Mouse (Mus musculus) testis, adult 10 weeks (tissue): ENCODE data around the gene Olfr523. TPM values are rescaled to one million over a fixed set of nuclear protein-coding genes. Genes with fewer than 3 reads are reported as not detected.

Source experiments
- polyA plus RNA-seq: library from polyadenylated mRNA; stranded (reverse); fragments of 350-450 nt; fragmentation: Illumina TruSeq; extraction: RNeasy Lipid Tissue Mini Kit (QIAGEN cat#74804); gene quantifications from one replicate; pipeline ENCODE4 v1.2.3, GENCODE M21; 2014; ENCODE audit warnings: low read depth, low replicate concordance

Olfr523 gene
- not detected for polyA plus RNA-seq

DNA sequence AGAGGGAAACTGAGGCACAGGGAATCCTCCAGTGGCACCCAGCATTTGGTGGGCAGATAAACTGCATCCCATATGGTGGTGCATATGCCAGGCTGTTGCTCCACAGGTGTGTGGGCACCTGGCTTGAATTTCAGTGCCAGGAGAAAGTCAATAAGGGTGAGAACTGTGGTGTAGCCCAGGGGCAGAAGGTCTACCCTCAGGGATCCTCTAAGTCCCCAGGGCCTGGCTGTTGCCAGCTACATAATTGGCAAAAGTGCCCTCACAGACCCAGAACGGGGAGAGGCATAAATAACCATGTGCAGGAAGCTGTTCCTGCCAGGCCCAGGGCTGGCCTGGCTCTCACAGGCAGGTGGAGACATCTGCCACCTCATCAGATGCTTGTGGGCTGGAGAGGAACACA lies at the start of gene Olfr523:
Olfr523 (plus strand) TSS at position 282 of the 400 bp plus-strand sequence.

GRCm38 (mm10) chr7:140137135-140138020 lies 35.6 kb upstream of the Olfr523 start, which contains the start of gene Mtg1:
Gene Mtg1 (plus strand): TSS chr7:140137564.

DNA sequence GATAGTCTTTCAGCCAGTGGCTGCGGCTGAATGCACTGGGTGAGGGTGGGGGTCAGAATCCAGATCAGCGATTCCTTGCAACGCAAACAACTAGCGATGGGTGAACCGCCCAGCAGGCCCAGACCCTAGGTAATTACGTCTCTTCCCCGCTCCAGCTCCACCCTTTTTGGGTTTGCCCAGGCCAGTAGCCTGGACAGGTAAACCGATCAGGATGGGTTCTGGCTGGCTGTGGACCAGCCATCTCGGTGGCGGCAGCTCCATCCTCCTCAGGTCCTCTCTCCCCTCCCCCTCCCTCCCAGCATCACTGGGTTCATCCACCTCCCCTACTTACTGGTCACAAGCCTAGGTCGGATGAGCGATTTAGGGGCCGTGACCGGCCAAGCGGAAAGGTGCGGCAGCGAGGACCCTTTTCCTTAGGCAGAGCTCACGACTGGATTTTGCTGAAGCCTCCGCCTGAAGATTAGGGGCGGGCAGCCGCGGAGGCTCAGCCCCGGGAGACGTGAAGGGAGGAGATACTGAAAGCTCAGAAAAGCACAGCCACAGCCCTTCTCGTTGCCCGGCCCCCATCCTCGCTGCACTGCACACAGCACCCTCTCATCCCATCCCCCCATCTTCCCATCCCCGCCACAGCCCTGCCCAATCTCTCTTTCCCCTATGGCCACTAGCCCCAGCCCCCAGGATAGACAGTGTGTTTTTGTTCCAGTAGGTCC lies 18.6 kb upstream of the Olfr523 start, which contains the start of gene Sprn:
Sprn (minus strand) TSS at position 660 of the 710 bp plus-strand sequence.

DNA sequence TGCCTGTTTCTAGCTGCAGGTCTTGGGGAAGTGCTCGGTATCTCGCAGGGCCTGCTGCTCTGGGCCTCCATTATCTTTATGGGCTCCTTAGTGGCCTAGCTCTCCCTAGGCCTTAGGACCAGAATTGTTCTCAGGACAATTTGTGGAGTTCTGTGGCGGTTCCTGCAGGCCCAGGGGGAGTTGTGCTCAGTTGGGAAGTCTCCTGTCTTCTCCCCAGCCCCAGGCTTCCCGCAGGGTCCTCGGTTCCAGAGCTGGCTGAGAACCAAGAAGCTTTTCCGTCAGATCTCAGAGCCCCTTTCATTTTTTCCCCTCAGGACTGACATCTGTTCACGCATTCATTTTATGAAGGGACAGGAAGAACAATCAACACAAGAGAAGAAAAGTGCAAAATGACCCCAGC lies 8.4 kb upstream of the Olfr523 start, which contains the start of gene Olfr522:
Olfr522 (minus strand) TSS at position 101 of the 400 bp plus-strand sequence.

DNA sequence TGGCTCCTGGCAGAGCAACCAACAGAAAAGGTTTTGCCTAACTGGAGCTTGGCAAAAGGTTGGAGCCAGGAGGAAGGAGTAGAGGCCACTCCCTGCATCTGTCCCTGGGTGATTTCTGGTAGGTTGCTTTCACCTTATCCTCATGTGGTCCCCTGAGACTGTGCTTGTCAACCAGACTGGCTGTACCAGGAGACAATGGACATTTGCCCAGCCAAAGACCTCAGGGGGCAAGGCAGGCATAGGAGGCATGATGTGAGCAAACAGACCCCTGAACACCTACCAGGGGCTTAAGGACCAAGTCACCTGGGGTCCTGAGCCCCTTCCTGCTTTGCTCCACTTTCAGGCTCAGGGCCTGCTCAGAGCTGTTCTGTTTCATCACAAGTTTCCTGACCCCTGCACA lies 32.8 kb downstream of the Olfr523 start, which contains the start of gene Olfr524:
Olfr524 (minus strand) TSS at position 101 of the 400 bp plus-strand sequence.

GRCm38 (mm10) chr7:140217967-140218366 lies 45.0 kb downstream of the Olfr523 start, which contains the start of gene Cd163l1:
Gene Cd163l1 (plus strand): TSS chr7:140218267.

Other genes starting within 250 kb of the Olfr523 start
- gene Utf1, start 229.4 kb upstream of the Olfr523 start, polyA plus RNA-seq: not detected
- 12.0 TPM for gene 6430531B16Rik, start 194.5 kb upstream of the Olfr523 start, polyA plus RNA-seq
- 0.56 TPM for gene Adam8, start 180.7 kb upstream of the Olfr523 start, polyA plus RNA-seq
- 23.5 TPM for gene Zfp511, start 136.8 kb upstream of the Olfr523 start, polyA plus RNA-seq
- gene Tubgcp2, start 136.5 kb upstream of the Olfr523 start, polyA plus RNA-seq: 55.8 TPM
- gene Msx3, start 124.1 kb upstream of the Olfr523 start, polyA plus RNA-seq: not detected
- not detected for gene Caly, start 90.7 kb upstream of the Olfr523 start, polyA plus RNA-seq
- gene Prap1, start 79.8 kb upstream of the Olfr523 start, polyA plus RNA-seq: not detected
- 0.53 TPM for gene Fuom, start 70.8 kb upstream of the Olfr523 start, polyA plus RNA-seq
- gene Paox, start 57.4 kb upstream of the Olfr523 start, polyA plus RNA-seq: 1.2 TPM
- gene Echs1, start 56.7 kb upstream of the Olfr523 start, polyA plus RNA-seq: 14.5 TPM
- 3.1 TPM for gene Mtg1, start 35.7 kb upstream of the Olfr523 start, polyA plus RNA-seq
- gene Sprn, start 18.3 kb upstream of the Olfr523 start, polyA plus RNA-seq: 0.15 TPM
- gene Olfr522, start 8.5 kb upstream of the Olfr523 start, polyA plus RNA-seq: not detected
- not detected for gene Olfr524, start 32.7 kb downstream of the Olfr523 start, polyA plus RNA-seq
- gene Cd163l1, start 45.0 kb downstream of the Olfr523 start, polyA plus RNA-seq: not detected
- gene 5830411N06Rik, start 74.1 kb downstream of the Olfr523 start, polyA plus RNA-seq: not detected
- gene Olfr525, start 147.6 kb downstream of the Olfr523 start, polyA plus RNA-seq: not detected
- not detected for gene Olfr527, start 160.8 kb downstream of the Olfr523 start, polyA plus RNA-seq
- gene Olfr60, start 188.5 kb downstream of the Olfr523 start, polyA plus RNA-seq: not detected
- gene Olfr530, start 203.1 kb downstream of the Olfr523 start, polyA plus RNA-seq: not detected
- gene Olfr531, start 229.7 kb downstream of the Olfr523 start, polyA plus RNA-seq: not detected
- gene Olfr532, start 248.4 kb downstream of the Olfr523 start, polyA plus RNA-seq: not detected